Mouse (Mus musculus): Measurements from ENCODE around the gene Nt5c2. TPM values are rescaled to one million over a fixed set of nuclear protein-coding genes. Genes with fewer than 3 reads are reported as not detected.

Nt5c2 gene
- total and polyA plus RNA-seq, 3 experiments, result 16.7 to 63.9 (median 58.2) TPM

DNA sequence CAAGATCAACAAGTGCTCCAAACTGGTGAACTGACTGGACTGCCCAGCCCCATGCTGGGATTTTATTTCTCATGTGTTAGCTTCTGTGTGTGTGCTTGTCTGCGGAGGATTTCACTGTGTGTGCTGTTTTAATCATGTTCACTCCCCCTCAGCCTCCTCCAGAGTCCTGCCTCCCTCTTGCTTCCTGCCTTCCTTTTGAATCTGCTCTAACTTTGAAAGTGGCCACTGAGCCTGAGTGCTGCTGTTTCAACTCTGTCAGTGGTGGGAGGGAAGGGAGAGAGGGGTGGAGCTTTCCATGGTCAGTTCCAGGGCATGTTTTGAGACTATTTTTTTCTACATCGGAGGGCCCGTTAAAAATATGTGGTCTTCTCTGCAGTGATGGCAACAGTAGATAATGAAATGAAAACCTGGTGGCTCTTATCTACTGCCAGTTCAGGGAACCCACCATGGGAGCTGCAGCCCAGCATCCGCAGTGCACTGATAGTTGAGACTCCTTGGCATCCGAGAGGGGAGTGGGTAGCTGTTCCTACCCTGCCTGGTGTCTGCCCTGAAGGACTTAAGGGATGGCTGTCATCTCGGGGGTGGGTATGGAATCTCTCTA is 150.1 kb downstream of the Nt5c2 start:
- TF ChIP-seq CTCF (IDR thresholded peaks at IDR 0.05), result no peak
- TF ChIP-seq POLR2A (IDR thresholded peaks at IDR 0.05; ENCODE audit: insufficient read depth, low read depth, low read length), result no peak
- no peak for TF ChIP-seq EP300 (IDR thresholded peaks at IDR 0.05; ENCODE audit: insufficient read depth, low read depth, low read length)
- no peak overlapping the region for H3K9ac ChIP-seq (ENCODE audit: low read depth, low read length)
- H3K27ac ChIP-seq, result no peak overlapping the region
- H3K4me1 ChIP-seq (ENCODE audit: control insufficient read depth, insufficient read depth, low read length), result no peaks in the 10 kb centered on the region
- 45% methylated on average over 6 of the region's 6 CpGs for WGBS
- H3K4me3 ChIP-seq, result no peak overlapping the region
- H3K27me3 ChIP-seq (ENCODE audit: control insufficient read depth, insufficient read depth, low read length), result no peaks in the 10 kb centered on the region
- H3K79me2 ChIP-seq (replicated peaks; ENCODE audit: control insufficient read depth, insufficient read depth, low read length), result no peaks in the 10 kb centered on the region
- no peaks in the 10 kb centered on the region for H3K36me3 ChIP-seq (ENCODE audit: control insufficient read depth, insufficient read depth, low read length)
- intact Hi-C loops (cut with DNase I), result loop anchor here (10.0 kb wide), 1 partner anchor 290 kb away; the partner anchor contains the start of genes Arl3 and Sfxn2
- no peak for DNase-seq

GRCm38 (mm10) chr19:46864079-46864478 is 150.9 kb downstream of the Nt5c2 start:
- Histone ChIP-seq H3K27me3 (ENCODE audit: control insufficient read depth, insufficient read depth, low read length) (no peaks in the 10 kb centered on the region), H3K27ac (no peak overlapping the region), H3K36me3 (ENCODE audit: control insufficient read depth, insufficient read depth, low read length) (no peaks in the 10 kb centered on the region), H3K9ac (ENCODE audit: low read depth, low read length) (no peak overlapping the region), H3K79me2 (replicated peaks; ENCODE audit: control insufficient read depth, insufficient read depth, low read length) (no peaks in the 10 kb centered on the region), H3K4me1 (ENCODE audit: control insufficient read depth, insufficient read depth, low read length) (no peaks in the 10 kb centered on the region), H3K4me3 (no peak overlapping the region)
- WGBS, result 52% methylated on average over 6 of the region's 6 CpGs
- TF ChIP-seq CTCF (IDR thresholded peaks at IDR 0.05), result no peak
- TF ChIP-seq POLR2A (IDR thresholded peaks at IDR 0.05; ENCODE audit: insufficient read depth, low read depth, low read length), result no peak
- no peak for TF ChIP-seq EP300 (IDR thresholded peaks at IDR 0.05; ENCODE audit: insufficient read depth, low read depth, low read length)
- intact Hi-C loops (cut with DNase I), result loop anchor here (10.0 kb wide), 1 partner anchor 289 kb away; the partner anchor contains the start of genes Arl3 and Sfxn2
- DNase-seq, result no peak

- no peaks in the 10 kb centered on the region for H3K4me1 ChIP-seq (ENCODE audit: control insufficient read depth, insufficient read depth, low read length)
- no peak overlapping the region for H3K27ac ChIP-seq
Measured at GRCm38 (mm10) chr19:46863236-46863927, 151.6 kb downstream of the Nt5c2 start.

GRCm38 (mm10) chr19:46862556-46862955 is 152.4 kb downstream of the Nt5c2 start:
- Histone ChIP-seq H3K4me1 (ENCODE audit: control insufficient read depth, insufficient read depth, low read length) (no peaks in the 10 kb centered on the region), H3K79me2 (replicated peaks; ENCODE audit: control insufficient read depth, insufficient read depth, low read length) (no peaks in the 10 kb centered on the region), H3K36me3 (ENCODE audit: control insufficient read depth, insufficient read depth, low read length) (no peaks in the 10 kb centered on the region), H3K4me3 (no peak overlapping the region), H3K27ac (no peak overlapping the region), H3K9ac (ENCODE audit: low read depth, low read length) (no peak overlapping the region), H3K27me3 (ENCODE audit: control insufficient read depth, insufficient read depth, low read length) (no peaks in the 10 kb centered on the region)
- TF ChIP-seq EP300 (IDR thresholded peaks at IDR 0.05; ENCODE audit: insufficient read depth, low read depth, low read length) (no peak), POLR2A (IDR thresholded peaks at IDR 0.05; ENCODE audit: insufficient read depth, low read depth, low read length) (no peak), CTCF (IDR thresholded peaks at IDR 0.05) (no peak)
- intact Hi-C loops (cut with DNase I), result loop anchor here (10.0 kb wide), 1 partner anchor 288 kb away; the partner anchor contains the start of genes Arl3 and Sfxn2
- no peak for DNase-seq
- 52% methylated on average over 3 of the region's 3 CpGs for WGBS

More at GRCm38 (mm10) chr19:46863236-46863927, 151.6 kb downstream of the Nt5c2 start:
- H3K9ac ChIP-seq (ENCODE audit: low read depth, low read length), result no peak overlapping the region
- no peaks in the 10 kb centered on the region for H3K36me3 ChIP-seq (ENCODE audit: control insufficient read depth, insufficient read depth, low read length)
- WGBS, result 67% methylated on average over 17 of the region's 17 CpGs
- no peak overlapping the region for H3K4me3 ChIP-seq
- no peaks in the 10 kb centered on the region for H3K79me2 ChIP-seq (replicated peaks; ENCODE audit: control insufficient read depth, insufficient read depth, low read length)
- peak in 1 of 2 experiments; percentile 40 for DNase-seq
- TF ChIP-seq CTCF (IDR thresholded peaks at IDR 0.05) (no peak), EP300 (IDR thresholded peaks at IDR 0.05; ENCODE audit: insufficient read depth, low read depth, low read length) (no peak), POLR2A (IDR thresholded peaks at IDR 0.05; ENCODE audit: insufficient read depth, low read depth, low read length) (no peak)
- no peaks in the 10 kb centered on the region for H3K27me3 ChIP-seq (ENCODE audit: control insufficient read depth, insufficient read depth, low read length)
- intact Hi-C loops (cut with DNase I), result loop anchor here (10.0 kb wide), 1 partner anchor 289 kb away; the partner anchor contains the start of genes Arl3 and Sfxn2

DNA sequence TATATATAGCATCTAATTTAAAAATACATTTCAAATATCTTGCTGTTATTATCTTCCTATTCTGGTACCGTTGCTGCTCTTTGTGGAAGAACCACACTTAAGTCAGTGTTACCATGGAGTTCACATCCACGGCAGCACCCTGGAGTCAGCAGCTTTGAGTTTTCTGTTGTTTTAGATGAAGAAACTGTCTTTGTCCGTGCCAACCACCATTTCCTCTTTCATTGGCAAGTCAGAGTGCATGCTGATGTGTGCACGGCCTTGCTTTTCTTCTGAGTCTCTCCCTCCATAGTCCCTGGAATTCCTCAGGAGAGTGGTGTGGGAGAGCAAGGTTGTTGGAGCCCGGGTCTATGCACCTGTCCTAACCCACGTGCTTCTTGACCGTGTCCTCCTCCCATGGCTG is 156.8 kb downstream of the Nt5c2 start:
- intact Hi-C loops (cut with DNase I), result no loop called here
- H3K9ac ChIP-seq (ENCODE audit: low read depth, low read length), result no peak overlapping the region
- H3K27ac ChIP-seq, result no peak overlapping the region
- 82% methylated on average over 7 of the region's 7 CpGs for WGBS
- no peaks in the 10 kb centered on the region for H3K27me3 ChIP-seq (ENCODE audit: control insufficient read depth, insufficient read depth, low read length)
- peaks cover 3% of the 10 kb centered on the region; the same call in 1 of the 2 replicates for H3K4me1 ChIP-seq (ENCODE audit: control insufficient read depth, insufficient read depth, low read length)
- no peak for DNase-seq
- TF ChIP-seq CTCF (IDR thresholded peaks at IDR 0.05) (no peak), POLR2A (IDR thresholded peaks at IDR 0.05; ENCODE audit: insufficient read depth, low read depth, low read length) (no peak)
- H3K36me3 ChIP-seq (ENCODE audit: control insufficient read depth, insufficient read depth, low read length), result no peaks in the 10 kb centered on the region
- H3K4me3 ChIP-seq, result no peak overlapping the region
- H3K79me2 ChIP-seq (replicated peaks; ENCODE audit: control insufficient read depth, insufficient read depth, low read length), result no peaks in the 10 kb centered on the region
